Mouse (Mus musculus) heart, adult 8-10 months (tissue): Measurements from ENCODE around the gene Gemin7. TPM values are rescaled to one million over a fixed set of nuclear protein-coding genes. Genes with fewer than 3 reads are reported as not detected.
A peak's percentile ranks its signal among the peaks of the same experiment; 100 is the strongest.
"Not testable (repeated sequence)": the region's sequence is repeated elsewhere in the genome, so short reads cannot be mapped to it uniquely, and the experiment has no call there.

Experiments used
- DNase-seq: peaks from one replicate; pipeline ENCODE4 v3.0.0; 2022; ENCODE audit warnings: low spot score
- total RNA-seq, 4 experiments: library from RNA; stranded (reverse); gene quantifications; 2 replicates each; pipeline ENCODE4 v1.2.4; 2022

Gene Gemin7
- 10 to 100 TPM; 44.9 to 65.4 (median 52.1) TPM for total RNA-seq

- DNase-seq = no peak
Measured at GRCm38 (mm10) chr7:19577141-19577852, at the start of gene Gemin7, which contains the start of gene Zfp296. TSS of gene Gemin7 (minus strand) at chr7:19577595. TSS of gene Zfp296 (plus strand) at chr7:19577287.

GRCm38 (mm10) chr7:19623433-19623832, 46.0 kb upstream of the Gemin7 start:
- no peak for DNase-seq

GRCm38 (mm10) chr7:19622241-19622640, 44.8 kb upstream of the Gemin7 start:
- DNase-seq = no peak

GRCm38 (mm10) chr7:19620811-19621210, 43.4 kb upstream of the Gemin7 start:
- DNase-seq = no peak

- DNase-seq = peak; percentile 70
Measured at GRCm38 (mm10) chr7:19619004-19619801, 41.8 kb upstream of the Gemin7 start.

- DNase-seq = no peak
Measured at GRCm38 (mm10) chr7:19615036-19615577, 37.7 kb upstream of the Gemin7 start.

GRCm38 (mm10) chr7:19610969-19611368, 33.6 kb upstream of the Gemin7 start:
- DNase-seq = no peak

- no peak for DNase-seq
Measured at GRCm38 (mm10) chr7:19609641-19610332, 32.4 kb upstream of the Gemin7 start.

- no peak for DNase-seq
Measured at GRCm38 (mm10) chr7:19607291-19607690, 29.9 kb upstream of the Gemin7 start.

- DNase-seq = not testable (repeated sequence)
Measured at GRCm38 (mm10) chr7:19604606-19605214, 27.3 kb upstream of the Gemin7 start.

GRCm38 (mm10) chr7:19603849-19604605, 26.6 kb upstream of the Gemin7 start, which contains the start of gene Clasrp:
TSS of gene Clasrp (minus strand) at chr7:19604486.
- DNase-seq = peak; percentile 97

GRCm38 (mm10) chr7:19603055-19603454, 25.7 kb upstream of the Gemin7 start:
- DNase-seq = no peak

GRCm38 (mm10) chr7:19600562-19600961, 23.2 kb upstream of the Gemin7 start:
- DNase-seq = no peak

- no peak for DNase-seq
Measured at GRCm38 (mm10) chr7:19593061-19593730, 15.8 kb upstream of the Gemin7 start.

- peak; percentile 70 for DNase-seq
Measured at GRCm38 (mm10) chr7:19589917-19590316, 12.5 kb upstream of the Gemin7 start.

- no peak for DNase-seq
Measured at GRCm38 (mm10) chr7:19589207-19589606, 11.8 kb upstream of the Gemin7 start.

GRCm38 (mm10) chr7:19586269-19586668, 8.9 kb upstream of the Gemin7 start:
- DNase-seq = no peak

GRCm38 (mm10) chr7:19580634-19581033, 3.2 kb upstream of the Gemin7 start:
- no peak for DNase-seq

- no peak for DNase-seq
Measured at GRCm38 (mm10) chr7:19579751-19580150, 2.4 kb upstream of the Gemin7 start.

- DNase-seq = no peak
Measured at GRCm38 (mm10) chr7:19578436-19578835, 1.0 kb upstream of the Gemin7 start.
